Mouse (Mus musculus) v-Abl transformed pro-B cells (cell line): Measurements from ENCODE around the gene Sez6.

Experiments used
- in situ Hi-C, 2 experiments: fragments of 400-800 bp; cut with MboI; formaldehyde crosslinking; loops; one replicate each; pipeline ENCODE4 v1.15.1; 2025; ENCODE audit not compliant: unreplicated experiment in 2 of 2

Gene Sez6

GRCm38 (mm10) chr11:77970718-77971117 is 40.1 kb downstream of the Sez6 start:
- in situ Hi-C loops = no loop called here

DNA sequence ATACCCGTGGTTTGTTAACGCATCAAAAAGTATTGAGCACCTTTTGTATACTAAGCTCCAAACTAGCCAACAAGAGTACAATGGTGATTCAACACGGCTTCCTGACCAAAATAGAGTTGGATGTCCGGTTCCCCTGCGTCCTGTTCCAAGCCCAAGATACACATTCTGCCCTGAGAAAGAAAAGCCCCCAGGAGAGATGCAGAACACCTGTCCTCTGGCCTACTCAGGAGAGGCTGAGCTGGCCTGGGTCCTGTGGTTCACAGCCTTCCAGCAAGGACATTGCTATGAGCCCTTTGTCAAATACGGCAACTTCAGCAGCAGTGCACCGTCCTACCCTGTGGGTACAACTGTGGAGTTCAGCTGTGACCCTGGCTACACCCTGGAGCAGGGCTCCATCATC is 42.9 kb downstream of the Sez6 start:
- in situ Hi-C loops = no loop called here

GRCm38 (mm10) chr11:77974325-77974724 is 43.7 kb downstream of the Sez6 start:
- in situ Hi-C loops = no loop called here

DNA sequence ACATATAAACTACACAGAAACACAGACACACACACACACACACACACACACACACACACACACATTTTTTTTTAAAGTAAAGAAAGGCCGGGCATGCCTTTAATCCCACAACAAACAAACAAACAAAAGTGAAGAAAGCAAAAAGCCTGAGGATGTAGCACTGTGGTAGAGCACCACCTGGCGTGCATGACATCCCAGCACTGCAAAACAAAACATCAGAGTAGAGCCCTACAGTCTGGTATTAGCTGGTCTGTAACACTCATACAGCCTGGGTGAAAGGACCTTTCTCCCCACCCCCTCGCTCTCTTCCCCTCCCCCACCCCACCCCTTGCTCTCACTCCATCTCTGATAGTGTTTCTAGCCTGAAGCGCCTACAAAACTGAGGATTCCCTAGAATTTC is 45.3 kb downstream of the Sez6 start:
- in situ Hi-C loops = loop anchor here in 1 of 2 experiments (5.0 kb wide), 1 partner anchor 201 kb away; the partner anchor contains the start of genes Nek8 and Tlcd1

GRCm38 (mm10) chr11:77978161-77978560 is 47.6 kb downstream of the Sez6 start:
- in situ Hi-C loops = loop anchor here in 1 of 2 experiments (5.0 kb wide), 1 partner anchor 199 kb away; the partner anchor contains the start of genes Nek8 and Tlcd1

DNA sequence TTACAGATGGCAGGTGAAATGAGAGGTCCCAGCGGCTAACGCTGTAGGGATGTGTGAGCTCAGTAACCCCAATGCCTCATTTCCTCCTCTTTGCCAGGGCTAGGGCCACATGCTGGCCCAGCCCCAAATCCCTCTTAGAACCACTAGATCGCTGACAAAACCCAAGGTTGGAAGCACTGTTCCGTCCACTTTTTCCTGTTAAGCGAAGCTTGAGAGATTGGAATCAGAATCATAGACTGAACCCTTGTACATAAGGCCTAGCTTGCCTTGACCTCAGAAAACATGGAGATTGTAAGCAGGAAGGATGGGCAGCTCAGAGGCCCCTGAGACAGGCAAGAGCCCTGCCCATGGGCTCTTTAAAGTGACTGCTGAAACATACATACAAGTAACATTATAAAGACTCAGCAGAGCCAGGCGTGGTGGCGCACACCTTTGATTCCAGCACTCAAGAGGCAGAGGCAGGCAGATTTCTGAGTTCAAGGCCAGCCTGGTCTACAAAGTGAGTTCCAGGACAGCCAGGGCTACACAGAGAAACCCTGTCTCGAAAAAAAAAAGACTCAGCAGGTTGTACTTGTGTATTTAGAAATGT is 48.7 kb downstream of the Sez6 start:
- in situ Hi-C loops = loop anchor here in 1 of 2 experiments (5.0 kb wide), 1 partner anchor 198 kb away; the partner anchor contains the start of genes Nek8 and Tlcd1

DNA sequence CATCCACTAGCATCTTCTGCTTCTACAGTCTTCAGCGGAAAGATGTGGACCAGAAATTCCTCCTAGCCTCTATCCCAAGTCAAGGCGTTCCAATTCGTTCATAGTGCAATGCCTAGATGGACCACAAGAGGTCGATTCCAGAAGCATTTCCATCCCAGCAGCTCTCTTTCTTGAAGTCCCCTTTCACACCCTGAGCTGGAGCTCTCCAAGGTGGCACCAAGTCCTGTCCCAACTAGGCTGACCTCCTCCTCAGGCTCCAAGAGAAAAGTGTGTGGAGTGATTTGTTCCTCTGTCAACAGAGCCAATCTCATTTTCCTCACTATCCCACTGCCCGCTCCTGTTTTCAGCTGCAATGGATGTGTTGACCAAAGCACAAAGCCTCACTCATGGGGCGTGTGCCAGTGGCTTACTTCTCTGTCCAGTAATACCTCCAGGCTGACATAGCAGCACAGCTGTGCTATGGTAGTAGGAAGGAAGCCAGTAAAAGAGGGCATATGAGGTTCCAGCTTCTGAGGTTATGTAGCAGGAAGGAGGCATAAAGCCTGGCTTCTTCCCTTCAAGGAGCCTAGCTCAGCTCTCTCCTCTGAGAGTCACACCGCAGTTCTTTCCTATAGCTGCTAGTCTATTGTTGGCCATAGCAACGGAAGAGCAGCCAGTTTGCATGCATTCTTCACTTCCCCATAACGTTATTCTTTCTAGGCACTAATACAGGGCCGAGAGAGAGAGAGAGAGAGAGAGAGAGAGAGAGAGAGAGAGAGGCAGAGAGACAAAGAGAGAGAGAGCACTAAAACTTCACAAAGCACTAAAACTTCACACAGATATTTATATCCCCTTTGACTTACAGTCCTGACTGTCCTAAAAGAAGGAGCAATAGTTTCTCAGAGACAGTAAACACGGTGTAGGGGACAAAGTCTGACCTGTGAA is 49.9 kb downstream of the Sez6 start:
- in situ Hi-C loops = loop anchor here (5.0 kb wide), 2 partner anchors 47 to 197 kb away; partner anchors contain the start of genes Nek8 (in 1 of the 2) and Tlcd1 (in 1 of the 2)

DNA sequence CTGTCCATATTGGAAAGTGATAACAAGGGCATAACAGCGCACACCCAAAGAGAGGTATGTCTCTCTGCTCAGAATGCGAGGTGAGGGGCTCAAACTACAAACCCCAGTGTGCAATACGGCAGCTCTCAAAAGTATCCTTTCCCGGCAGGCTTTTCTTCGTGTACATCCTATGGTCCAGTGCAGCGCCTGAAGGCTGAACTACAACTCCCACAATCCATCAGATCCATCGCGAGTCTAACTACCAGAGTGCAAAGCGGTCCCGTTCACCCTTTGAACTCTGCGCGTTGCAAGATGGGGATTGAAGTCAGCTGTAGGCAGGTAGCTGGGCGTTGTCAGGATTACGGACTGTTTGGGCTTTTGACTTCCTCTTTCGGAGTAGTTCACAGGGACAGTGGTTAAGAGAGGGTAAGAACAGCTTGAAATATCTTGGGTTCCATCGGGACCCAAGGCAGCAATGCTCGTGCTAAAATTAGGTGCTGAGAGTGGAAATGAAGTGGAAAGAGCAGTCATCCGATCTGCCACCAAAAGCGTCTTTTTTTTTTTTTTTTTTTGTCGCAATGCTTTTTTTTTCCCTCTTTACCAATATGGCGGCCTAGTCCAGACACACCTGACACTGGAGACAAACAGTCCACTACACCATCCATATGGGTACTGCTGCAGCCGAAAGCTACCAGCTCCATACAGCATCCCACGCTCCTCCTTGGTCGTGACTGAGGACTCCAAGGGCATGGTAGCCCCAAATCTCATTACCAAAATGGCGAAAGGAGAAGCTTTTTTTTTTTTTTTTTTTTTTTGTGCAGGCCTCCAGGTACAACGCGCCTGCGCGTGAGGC is 51.2 kb downstream of the Sez6 start:
- in situ Hi-C loops = loop anchor here (5.0 kb wide), 2 partner anchors 45 to 195 kb away; partner anchors contain the start of genes Nek8 (in 1 of the 2) and Tlcd1 (in 1 of the 2)

DNA sequence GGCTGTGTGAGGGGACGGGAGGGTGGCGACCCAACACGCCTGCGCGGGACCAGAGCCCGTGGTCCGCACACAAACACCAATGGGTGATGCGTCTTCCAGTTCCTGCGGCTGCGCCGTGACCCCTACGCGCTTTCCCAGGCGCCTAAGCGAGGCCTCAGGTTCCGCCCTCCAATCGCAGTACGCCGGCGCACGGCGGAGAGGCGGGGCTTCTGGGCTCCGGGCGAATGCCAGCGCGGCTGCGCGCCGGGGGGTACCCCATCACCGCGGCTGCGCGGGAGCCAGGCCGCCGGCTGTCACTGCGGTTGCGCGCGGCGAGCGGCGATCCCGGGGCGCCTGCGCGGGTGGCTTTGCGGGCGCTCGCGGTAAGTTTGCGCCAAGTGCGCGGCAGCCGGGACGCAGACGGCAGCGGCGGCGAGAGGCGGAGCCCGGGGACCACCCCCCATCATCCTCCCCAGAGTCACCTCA is 51.9 kb downstream of the Sez6 start, which contains the start of gene Phf12:
Gene Phf12 (plus strand): TSS at position 314 of the 465 bp plus-strand sequence.
- in situ Hi-C loops = loop anchor here (5.0 kb wide), 2 partner anchors 45 to 195 kb away; partner anchors contain the start of genes Nek8 (in 1 of the 2) and Tlcd1 (in 1 of the 2)

GRCm38 (mm10) chr11:77983191-77983936 is 52.8 kb downstream of the Sez6 start:
- in situ Hi-C loops = loop anchor here (5.0 kb wide), 2 partner anchors 44 to 194 kb away; partner anchors contain the start of genes Nek8 (in 1 of the 2) and Tlcd1 (in 1 of the 2)

DNA sequence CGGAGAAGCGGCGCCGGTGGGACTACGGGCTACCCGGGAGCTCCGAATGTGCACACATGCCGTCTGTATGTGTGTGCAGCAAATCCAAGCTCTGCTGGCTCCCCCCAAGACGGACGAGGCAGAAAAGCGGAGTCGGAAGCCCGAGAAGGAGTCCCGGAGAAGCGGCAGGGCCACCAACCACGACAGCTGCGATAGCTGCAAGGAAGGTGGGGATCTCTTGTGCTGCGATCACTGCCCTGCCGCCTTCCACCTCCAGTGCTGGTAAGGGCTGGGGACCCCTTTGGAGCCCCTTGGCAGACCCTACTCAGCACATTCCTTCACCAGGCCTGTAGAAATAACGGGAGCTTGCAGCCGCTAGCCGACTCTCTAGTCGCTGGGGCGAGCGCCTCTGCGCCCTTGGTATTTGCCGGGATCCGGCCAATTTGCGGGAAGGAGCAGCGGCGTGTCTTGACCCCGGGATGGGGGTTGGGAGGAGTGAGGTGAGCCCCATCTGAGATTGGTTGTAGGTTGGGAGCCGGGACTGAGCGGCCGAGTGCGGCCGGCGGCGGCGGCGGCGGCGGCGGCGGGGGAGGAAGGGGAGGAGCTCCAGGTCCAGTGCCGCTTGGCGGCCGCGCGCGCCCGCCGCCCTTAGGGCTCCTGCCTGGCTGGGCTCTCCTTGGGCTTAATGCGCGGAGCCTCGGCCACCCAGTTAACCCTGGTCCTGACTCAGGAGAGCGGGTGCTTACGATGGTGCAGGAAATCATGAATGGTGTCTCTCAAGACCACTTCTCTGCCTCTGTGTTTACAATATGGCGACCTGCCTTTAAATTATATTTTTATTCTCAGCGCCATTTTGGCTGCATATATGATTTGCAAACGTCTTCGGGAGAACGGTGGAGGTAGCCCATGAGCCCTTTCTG is 53.6 kb downstream of the Sez6 start:
- in situ Hi-C loops = loop anchor here (5.0 kb wide), 2 partner anchors 43 to 193 kb away; partner anchors contain the start of genes Nek8 (in 1 of the 2) and Tlcd1 (in 1 of the 2)

- in situ Hi-C loops = loop anchor here (5.0 kb wide), 3 partner anchors 37 to 192 kb away; partner anchors contain the start of genes Nek8 (in 1 of the 2) and Tlcd1 (in 1 of the 2)
Observed at GRCm38 (mm10) chr11:77984836-77985231, 54.2 kb downstream of the Sez6 start.

GRCm38 (mm10) chr11:77985541-77986065 is 55.0 kb downstream of the Sez6 start:
- in situ Hi-C loops = loop anchor here in 1 of 2 experiments (5.0 kb wide), 1 partner anchor 37 kb away; no protein-coding TSS in a partner anchor

DNA sequence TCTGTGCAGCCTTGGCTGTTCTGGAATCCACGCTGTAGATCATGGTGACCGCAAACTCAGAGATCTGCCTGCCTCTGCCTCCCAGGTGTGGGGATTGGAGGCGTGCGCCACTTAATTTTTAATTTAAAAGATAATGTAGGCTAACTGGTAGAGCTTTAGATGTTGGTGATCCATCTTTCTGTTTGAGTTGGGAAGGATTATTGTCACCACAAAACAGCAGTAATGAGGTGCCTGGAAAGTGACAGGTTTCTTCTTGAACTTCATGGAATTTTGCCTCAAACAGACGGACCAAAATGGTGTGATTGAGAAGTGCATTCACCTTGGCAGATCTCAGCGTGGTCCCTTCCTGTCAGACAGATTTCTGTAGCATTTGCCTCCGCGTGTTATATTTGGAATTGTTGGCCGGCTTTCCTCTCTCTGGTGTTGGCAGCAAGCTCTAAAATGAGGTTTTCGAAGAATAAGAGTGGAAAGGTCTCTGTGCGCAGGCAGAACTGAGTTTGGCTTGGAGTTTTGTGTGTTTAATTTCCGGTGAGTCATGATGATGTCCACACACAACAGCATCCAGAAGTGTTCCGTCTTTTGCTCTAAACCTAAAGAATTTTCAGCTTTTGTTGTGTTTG is 58.6 kb downstream of the Sez6 start:
- in situ Hi-C loops = loop anchor here in 1 of 2 experiments (5.0 kb wide), 1 partner anchor 33 kb away; no protein-coding TSS in a partner anchor

GRCm38 (mm10) chr11:77995556-77995955 is 65.0 kb downstream of the Sez6 start:
- in situ Hi-C loops = no loop called here

- in situ Hi-C loops = no loop called here
Observed at GRCm38 (mm10) chr11:78006446-78006845, 75.8 kb downstream of the Sez6 start.

- in situ Hi-C loops = loop anchor here in 1 of 2 experiments (5.0 kb wide), 1 partner anchor 32 kb away; no protein-coding TSS in a partner anchor
Observed at GRCm38 (mm10) chr11:78019676-78020075, 89.1 kb downstream of the Sez6 start.
